Mouse (Mus musculus): ENCODE measurements at regions not wholly inside any gene's neighbourhood (a gene's known extent, or its start where the extent isn't known, plus 50 kb on each side); places are given as distances from the start of the nearest gene placed in this dataset.

- no peak for TF ChIP-seq GATA1 (IDR thresholded peaks at IDR 0.05; ENCODE audit: borderline replicate concordance, low read length)
- no peak for TF ChIP-seq FLI1 (IDR thresholded peaks at IDR 0.05; ENCODE audit: low read length)
Observed at GRCm38 (mm10) chr10:126319795-126320194, 353.8 kb downstream of the Lrig3 start.

Data from megakaryocyte, embryonic 14.5 days (primary cell).